Mouse (Mus musculus): ENCODE measurements around the gene Cdyl2. TPM values are rescaled to one million over a fixed set of nuclear protein-coding genes. Genes with fewer than 3 reads are reported as not detected.

The Cdyl2 gene
- polyA plus RNA-seq, 1 experiment from 2014 or later: 10.2 TPM

DNA sequence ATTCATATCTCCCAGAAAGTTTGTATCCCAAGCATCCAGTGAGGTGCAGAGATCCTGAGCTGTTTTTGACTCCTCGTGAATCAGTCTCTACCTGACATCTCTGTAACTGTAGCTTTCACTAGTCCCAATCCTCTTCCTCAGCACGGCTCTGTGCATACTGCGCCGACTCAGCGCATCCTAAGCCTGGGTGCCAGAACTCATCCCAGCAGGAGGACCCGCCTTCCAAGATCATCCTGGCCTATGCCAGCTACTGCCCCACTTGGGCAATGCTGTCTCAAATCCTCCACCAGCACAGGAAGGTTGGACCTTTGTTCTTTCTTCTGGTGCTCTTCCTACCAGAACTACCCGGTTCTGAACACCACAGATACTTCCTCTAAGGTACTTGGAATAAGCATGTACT lies 207.9 kb downstream of the Cdyl2 start:
- Histone ChIP-seq H3K36me3 (ENCODE audit: control insufficient read depth, insufficient read depth, low read length) (no peaks in the 10 kb centered on the region), H3K4me3 (ENCODE audit: low read depth, low read length) (no peak overlapping the region), H3K4me2 (ENCODE audit: low read depth) (no peak overlapping the region), H3K27me3 (ENCODE audit: control insufficient read depth, insufficient read depth, low read length) (no peaks in the 10 kb centered on the region), H3K9me3 (ENCODE audit: control insufficient read depth, low read length) (no peaks in the 10 kb centered on the region), H3K9ac (ENCODE audit: low read length) (no peak overlapping the region), H3K27ac (ENCODE audit: low read depth, low read length) (no peak overlapping the region), H3K4me1 (ENCODE audit: control insufficient read depth, insufficient read depth, low read length) (no peaks in the 10 kb centered on the region)
- WGBS: 84% methylated on average over 7 of the region's 7 CpGs
- ATAC-seq (ENCODE audit: insufficient read depth, low FRiP score, low TSS enrichment): no peak
- DNase-seq (ENCODE audit: low spot score): no peak

Other genes starting within 250 kb of the Cdyl2 start
- 1.2 and 1.8 TPM in 2 replicates for gene Dynlrb2, start 228.0 kb downstream of the Cdyl2 start, polyA plus RNA-seq (2014; fragmentation: Nextera tagmentation; extraction: Ambion mirVana)
- 66.9 and 68.8 TPM in 2 replicates for gene Cmc2, start 188.5 kb upstream of the Cdyl2 start, polyA plus RNA-seq (2014; fragmentation: Nextera tagmentation; extraction: Ambion mirVana)
- 42.6 and 47.6 TPM in 2 replicates for gene Cenpn, start 188.7 kb upstream of the Cdyl2 start, polyA plus RNA-seq (2014; fragmentation: Nextera tagmentation; extraction: Ambion mirVana)
- 18.9 and 20.6 TPM in 2 replicates for gene Atmin, start 210.4 kb upstream of the Cdyl2 start, polyA plus RNA-seq (2014; fragmentation: Nextera tagmentation; extraction: Ambion mirVana)
- 2.8 and 3.4 TPM in 2 replicates for gene 1700030J22Rik, start 246.0 kb upstream of the Cdyl2 start, polyA plus RNA-seq (2014; fragmentation: Nextera tagmentation; extraction: Ambion mirVana)

All from neural tube, embryonic 11.5 days (tissue).